Mouse (Mus musculus): ENCODE data around the gene Tubb2a. TPM values are rescaled to one million over a fixed set of nuclear protein-coding genes. Genes with fewer than 3 reads are reported as not detected.

Tubb2a gene
- total RNA-seq, 2 experiments from 2014 or later = 1,112 to 1,144 TPM

DNA sequence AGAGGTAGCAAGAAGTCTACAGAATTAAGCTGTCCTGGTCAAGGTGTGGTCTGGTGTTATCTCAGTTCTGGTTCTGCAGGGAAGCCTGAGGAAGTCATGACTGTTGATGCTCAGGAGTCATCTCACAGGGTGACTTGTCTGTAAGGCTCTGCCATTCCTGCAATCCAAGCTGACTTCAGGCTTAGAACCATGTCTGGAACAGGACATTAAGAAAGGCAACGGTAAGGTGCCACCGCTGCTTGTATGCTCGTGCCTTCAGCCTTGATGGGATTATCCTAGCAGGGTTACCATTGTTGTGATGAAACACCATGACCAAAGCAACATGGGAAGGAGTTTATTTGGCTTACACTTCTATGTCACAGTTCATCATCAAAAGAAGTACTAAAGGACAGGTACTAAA, 30.3 kb downstream of the Tubb2a start:
- no peak for DNase-seq

DNA sequence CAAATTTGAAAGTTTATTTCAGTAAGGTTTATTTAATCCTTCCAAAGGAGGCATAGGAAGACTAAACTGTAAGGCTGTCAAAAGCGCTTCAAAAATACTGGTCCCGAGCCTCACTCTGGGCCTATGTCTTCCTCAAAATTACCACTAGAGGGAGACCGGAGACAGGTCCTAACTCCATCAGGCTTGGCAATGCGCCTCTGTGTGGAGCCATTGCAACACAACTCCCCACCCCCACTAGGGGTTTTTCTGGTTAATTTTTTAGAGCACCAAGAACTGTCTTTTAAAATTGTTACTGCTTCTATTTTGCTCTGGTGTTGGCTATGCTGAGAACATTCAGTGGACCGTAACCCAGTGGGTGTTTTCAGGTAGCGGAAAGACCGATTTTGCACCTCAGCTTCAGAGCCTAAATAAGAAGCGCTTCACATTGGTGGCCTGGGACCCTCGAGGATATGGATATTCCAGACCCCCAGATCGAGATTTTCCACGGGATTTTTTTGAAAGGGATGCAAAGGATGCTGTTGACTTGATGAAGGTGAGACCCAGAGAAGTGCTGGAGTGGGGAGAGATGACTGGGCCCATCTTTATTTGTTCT, 31.3 kb downstream of the Tubb2a start:
- peak; percentile 77 to 80 for DNase-seq

- no peak for DNase-seq
Observed at GRCm38 (mm10) chr13:34045511-34046249, 32.1 kb downstream of the Tubb2a start.

- no peak for DNase-seq
Observed at GRCm38 (mm10) chr13:34043716-34044393, 34.0 kb downstream of the Tubb2a start.

- DNase-seq = no peak
Observed at GRCm38 (mm10) chr13:34040091-34040490, 37.7 kb downstream of the Tubb2a start.

DNA sequence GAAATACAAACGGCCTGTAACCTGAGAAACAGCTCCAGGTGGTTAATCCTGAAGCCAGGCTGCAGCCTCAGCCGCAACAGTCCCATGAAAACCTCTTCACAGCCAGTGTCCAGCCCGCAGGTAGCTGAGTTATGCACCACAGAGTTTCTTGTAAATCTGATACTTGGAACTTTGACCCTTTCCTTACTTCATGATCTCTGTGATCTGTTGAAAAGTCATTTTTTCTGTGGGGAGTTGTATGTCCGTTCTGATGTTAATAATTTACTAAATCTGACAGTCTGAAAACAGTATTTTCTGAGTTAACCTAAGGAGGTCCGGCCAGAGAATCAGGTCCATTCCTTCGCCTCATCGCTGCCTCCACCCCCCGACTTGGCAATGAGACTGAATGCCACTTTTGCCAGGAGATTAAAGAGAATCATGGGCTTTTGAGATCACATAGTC, 38.9 kb downstream of the Tubb2a start:
- no peak for DNase-seq

- no peak for DNase-seq
Observed at GRCm38 (mm10) chr13:34038056-34038432, 39.8 kb downstream of the Tubb2a start.

DNA sequence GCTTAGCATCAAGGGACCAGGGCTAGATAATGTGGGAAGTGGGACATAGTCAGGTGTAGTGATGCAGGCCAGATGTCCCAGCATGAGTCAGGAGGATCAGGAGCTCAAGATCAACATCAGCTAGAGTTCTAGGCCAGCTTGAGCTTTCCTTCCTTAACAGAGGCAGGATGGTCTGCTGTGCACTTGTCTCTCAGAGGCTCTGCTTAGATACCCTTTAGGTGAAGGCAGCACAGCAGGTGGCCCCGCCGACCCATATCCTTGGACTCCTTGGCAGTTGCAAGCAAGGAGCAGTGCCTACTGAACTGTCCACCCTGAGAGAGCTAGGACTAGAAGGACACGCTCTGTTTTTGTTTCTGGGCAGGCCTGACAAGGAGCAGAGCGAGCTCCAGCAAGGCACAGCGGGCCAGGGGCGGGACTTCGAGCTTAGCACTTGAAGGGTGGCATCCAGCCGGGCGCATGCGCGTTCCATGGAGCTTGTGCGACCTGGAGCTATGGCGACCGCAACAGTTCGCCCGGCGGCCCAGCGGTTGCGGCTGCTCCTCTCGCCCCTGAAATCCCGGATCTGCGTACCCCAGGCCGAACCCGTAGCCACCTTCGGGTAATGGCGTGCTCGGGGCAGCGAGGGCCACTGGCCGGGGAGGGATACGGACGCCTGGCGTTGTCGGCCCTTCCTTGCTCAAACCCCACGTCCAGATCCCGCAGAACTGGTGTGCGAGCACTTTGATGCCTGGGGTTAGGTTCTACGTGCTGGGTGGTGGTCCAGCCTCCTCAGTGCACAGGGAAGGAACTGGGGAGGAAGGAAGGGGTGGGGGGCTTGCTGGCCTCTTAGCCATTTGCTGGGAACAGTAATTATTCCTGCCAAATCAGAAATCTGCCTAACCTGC, 40.4 kb downstream of the Tubb2a start, which contains the start of gene Bphl:
Bphl (plus strand) TSS at position 426 of the 884 bp plus-strand sequence.
- DNase-seq = peak; percentile 92

DNA sequence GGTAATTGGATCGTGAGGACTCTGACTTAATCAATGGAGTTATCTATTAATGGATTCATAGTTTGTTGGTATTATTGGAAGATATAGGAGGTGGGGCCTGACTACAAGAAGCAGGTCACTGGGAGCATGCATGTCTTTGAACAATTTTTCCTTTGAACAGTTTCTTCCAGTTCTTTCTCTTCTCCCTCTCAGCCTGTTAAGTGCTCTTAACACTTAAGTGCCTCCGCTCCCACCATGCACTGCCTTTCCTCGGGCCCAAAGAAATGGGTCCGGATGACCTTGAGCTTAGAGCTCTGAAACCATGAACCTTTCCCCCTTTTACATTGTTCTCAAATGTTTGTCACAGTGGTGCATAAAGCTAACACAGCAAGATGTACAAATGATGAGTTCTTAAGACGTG, 41.1 kb downstream of the Tubb2a start:
- no peak for DNase-seq

GRCm38 (mm10) chr13:34035424-34035823, 42.4 kb downstream of the Tubb2a start:
- no peak for DNase-seq

- no peak for DNase-seq
Observed at GRCm38 (mm10) chr13:34032041-34032440, 45.8 kb downstream of the Tubb2a start.

Other genes starting within 250 kb of the Tubb2a start
- gene Serpinb6e, start 234.6 kb downstream of the Tubb2a start, total RNA-seq (2021) = not detected
- under 1 TPM in 1 of 2 experiments, not detected in 1; 0.86 TPM for gene Serpinb6c, start 172.3 kb downstream of the Tubb2a start, total RNA-seq (2021)
- gene Nqo2, start 113.3 kb downstream of the Tubb2a start, total RNA-seq (2021) = 1 to 10 TPM; 6.2 to 7.8 TPM
- gene Ripk1, start 75.6 kb downstream of the Tubb2a start, total RNA-seq (2021) = 1 to 10 TPM; 6.0 to 7.6 TPM
- gene Serpinb6a, start 75.2 kb downstream of the Tubb2a start, total RNA-seq (2021) = 10 to 100 TPM; 38.1 to 43.4 TPM
- gene Bphl, start 40.4 kb downstream of the Tubb2a start, total RNA-seq (2021) = 10 to 100 TPM; 48.7 to 55.0 TPM
- 100 to 1,000 TPM; 255 to 264 TPM for gene Tubb2b, start 52.5 kb upstream of the Tubb2a start, total RNA-seq (2021)
- gene Psmg4, start 85.0 kb upstream of the Tubb2a start, total RNA-seq (2021) = 10 to 100 TPM; 25.1 TPM